Mouse (Mus musculus): ENCODE measurements around the gene Gm10778. TPM values are rescaled to one million over a fixed set of nuclear protein-coding genes. Genes with fewer than 3 reads are reported as not detected.
"Not testable (repeated sequence)": the region's sequence is repeated elsewhere in the genome, so short reads cannot be mapped to it uniquely, and the experiment has no call there.

The Gm10778 gene
- polyA plus RNA-seq, 1 experiment from 2014 or later: 3.3 TPM

GRCm38 (mm10) chr10:81645391-81645790, 3.5 kb upstream of the Gm10778 start:
- Histone ChIP-seq H3K9ac (ENCODE audit: low read depth, low read length) (no peak overlapping the region), H3K27ac (ENCODE audit: low read depth, low read length) (no peak overlapping the region), H3K36me3 (ENCODE audit: control insufficient read depth, insufficient read depth, low read length) (no peaks in the 10 kb centered on the region), H3K27me3 (replicated peaks; ENCODE audit: control insufficient read depth, insufficient read depth, low read length) (no peaks in the 10 kb centered on the region), H3K9me3 (ENCODE audit: control insufficient read depth, low read length) (no peaks in the 10 kb centered on the region), H3K4me3 (ENCODE audit: low read depth, low read length) (no peak overlapping the region), H3K4me2 (no peak overlapping the region), H3K4me1 (replicated peaks; ENCODE audit: control insufficient read depth, insufficient read depth, low read length) (peaks cover 14% of the 10 kb centered on the region)
- 88% methylated on average over 4 of the region's 4 CpGs for WGBS
- ATAC-seq (replicated peaks; ENCODE audit: low FRiP score): no peak
- DNase-seq (ENCODE audit: low spot score): no peak

- H3K27ac ChIP-seq (ENCODE audit: low read depth, low read length): no peak overlapping the region
- H3K36me3 ChIP-seq (ENCODE audit: control insufficient read depth, insufficient read depth, low read length): peaks cover 3% of the 10 kb centered on the region; the same call in 1 of the 2 replicates
- WGBS: 83% methylated on average over 7 of the region's 7 CpGs
- no peaks in the 10 kb centered on the region for H3K27me3 ChIP-seq (replicated peaks; ENCODE audit: control insufficient read depth, insufficient read depth, low read length)
- H3K4me2 ChIP-seq: no peak overlapping the region
- no peak overlapping the region for H3K9ac ChIP-seq (ENCODE audit: low read depth, low read length)
- no peak overlapping the region for H3K4me3 ChIP-seq (ENCODE audit: low read depth, low read length)
- no peaks in the 10 kb centered on the region for H3K9me3 ChIP-seq (ENCODE audit: control insufficient read depth, low read length)
- DNase-seq (ENCODE audit: low spot score) (no peak), ATAC-seq (replicated peaks; ENCODE audit: low FRiP score) (no peak)
- H3K4me1 ChIP-seq (replicated peaks; ENCODE audit: control insufficient read depth, insufficient read depth, low read length): peaks cover 14% of the 10 kb centered on the region
These were observed 2.8 kb upstream of the Gm10778 start for GRCm38 (mm10) chr10:81646015-81646555.

- no peak for ATAC-seq (replicated peaks; ENCODE audit: low FRiP score)
- H3K9ac ChIP-seq (ENCODE audit: low read depth, low read length): no peak overlapping the region
- H3K4me1 ChIP-seq (replicated peaks; ENCODE audit: control insufficient read depth, insufficient read depth, low read length): peaks cover 2% of the 10 kb centered on the region; the same call in 1 of the 2 replicates
- H3K36me3 ChIP-seq (ENCODE audit: control insufficient read depth, insufficient read depth, low read length): peaks cover 18% of the 10 kb centered on the region
- no peak overlapping the region for H3K27ac ChIP-seq (ENCODE audit: low read depth, low read length)
- no peak for DNase-seq (ENCODE audit: low spot score)
- no peak overlapping the region for H3K4me2 ChIP-seq
- no peak overlapping the region for H3K4me3 ChIP-seq (ENCODE audit: low read depth, low read length)
- peaks cover 21% of the 10 kb centered on the region for H3K9me3 ChIP-seq (ENCODE audit: control insufficient read depth, low read length)
- WGBS: 94% methylated on average over 10 of the region's 10 CpGs
- no peaks in the 10 kb centered on the region for H3K27me3 ChIP-seq (replicated peaks; ENCODE audit: control insufficient read depth, insufficient read depth, low read length)
These were observed 6.3 kb downstream of the Gm10778 start for GRCm38 (mm10) chr10:81655178-81655577.

GRCm38 (mm10) chr10:81656174-81656573, 7.3 kb downstream of the Gm10778 start:
- peaks cover 15% of the 10 kb centered on the region for H3K36me3 ChIP-seq (ENCODE audit: control insufficient read depth, insufficient read depth, low read length)
- 97% methylated on average over 2 of the region's 2 CpGs for WGBS

GRCm38 (mm10) chr10:81687114-81687513, 38.3 kb downstream of the Gm10778 start:
- not testable (repeated sequence) for DNase-seq (ENCODE audit: low spot score); H3K9me3 ChIP-seq (ENCODE audit: control insufficient read depth, low read length); H3K27ac ChIP-seq (ENCODE audit: low read depth, low read length); H3K4me3 ChIP-seq (ENCODE audit: low read depth, low read length); H3K27me3 ChIP-seq (replicated peaks; ENCODE audit: control insufficient read depth, insufficient read depth, low read length); ATAC-seq (replicated peaks; ENCODE audit: low FRiP score); H3K36me3 ChIP-seq (ENCODE audit: control insufficient read depth, insufficient read depth, low read length); H3K9ac ChIP-seq (ENCODE audit: low read depth, low read length); H3K4me2 ChIP-seq; H3K4me1 ChIP-seq (replicated peaks; ENCODE audit: control insufficient read depth, insufficient read depth, low read length)
- WGBS: no CpG with 5 or more reads among the region's 18 CpGs

More at GRCm38 (mm10) chr10:81656174-81656573, 7.3 kb downstream of the Gm10778 start:
- no peaks in the 10 kb centered on the region for H3K4me1 ChIP-seq (replicated peaks; ENCODE audit: control insufficient read depth, insufficient read depth, low read length)
- no peak overlapping the region for H3K27ac ChIP-seq (ENCODE audit: low read depth, low read length)
- H3K27me3 ChIP-seq (replicated peaks; ENCODE audit: control insufficient read depth, insufficient read depth, low read length): no peaks in the 10 kb centered on the region
- no peak overlapping the region for H3K4me2 ChIP-seq
- ATAC-seq (replicated peaks; ENCODE audit: low FRiP score): no peak
- peaks cover 21% of the 10 kb centered on the region for H3K9me3 ChIP-seq (ENCODE audit: control insufficient read depth, low read length)
- no peak for DNase-seq (ENCODE audit: low spot score)
- H3K4me3 ChIP-seq (ENCODE audit: low read depth, low read length): no peak overlapping the region
- no peak overlapping the region for H3K9ac ChIP-seq (ENCODE audit: low read depth, low read length)

GRCm38 (mm10) chr10:81704531-81705301, 55.9 kb downstream of the Gm10778 start, which contains the start of gene Zfp433:
TSS of gene Zfp433 (plus strand) at chr10:81704825.
- not testable (repeated sequence) for H3K4me2 ChIP-seq; H3K4me3 ChIP-seq (ENCODE audit: low read depth, low read length); H3K9ac ChIP-seq (ENCODE audit: low read depth, low read length); H3K36me3 ChIP-seq (ENCODE audit: control insufficient read depth, insufficient read depth, low read length); H3K27ac ChIP-seq (ENCODE audit: low read depth, low read length); H3K27me3 ChIP-seq (replicated peaks; ENCODE audit: control insufficient read depth, insufficient read depth, low read length); DNase-seq (ENCODE audit: low spot score); H3K9me3 ChIP-seq (ENCODE audit: control insufficient read depth, low read length); H3K4me1 ChIP-seq (replicated peaks; ENCODE audit: control insufficient read depth, insufficient read depth, low read length)
- peak; percentile 100 for ATAC-seq (replicated peaks; ENCODE audit: low FRiP score)
- whole genome bisulfite sequencing: no CpG with 5 or more reads among the region's 46 CpGs

Other genes starting within 250 kb of the Gm10778 start
- gene Nfic, start 193.4 kb upstream of the Gm10778 start, polyA plus RNA-seq (2014; fragmentation: Nextera tagmentation; extraction: Ambion mirVana): 15.4 and 21.4 TPM in 2 replicates
- 0.12 TPM in 1 of 2 replicates, not detected in the other for gene Celf5, start 166.3 kb upstream of the Gm10778 start, polyA plus RNA-seq (2014; fragmentation: Nextera tagmentation; extraction: Ambion mirVana)
- gene Ncln, start 152.7 kb upstream of the Gm10778 start, polyA plus RNA-seq (2014; fragmentation: Nextera tagmentation; extraction: Ambion mirVana): 92.2 and 97.9 TPM in 2 replicates
- gene S1pr4, start 148.9 kb upstream of the Gm10778 start, polyA plus RNA-seq (2014; fragmentation: Nextera tagmentation; extraction: Ambion mirVana): 4.5 and 4.6 TPM in 2 replicates
- gene Gna15, start 124.8 kb upstream of the Gm10778 start, polyA plus RNA-seq (2014; fragmentation: Nextera tagmentation; extraction: Ambion mirVana): 10.1 and 11.3 TPM in 2 replicates
- gene Gna11, start 103.9 kb upstream of the Gm10778 start, polyA plus RNA-seq (2014; fragmentation: Nextera tagmentation; extraction: Ambion mirVana): 46.4 and 47.0 TPM in 2 replicates
- gene Aes, start 89.6 kb upstream of the Gm10778 start, polyA plus RNA-seq (2014; fragmentation: Nextera tagmentation; extraction: Ambion mirVana): 213 and 229 TPM in 2 replicates
- 5.1 and 6.9 TPM in 2 replicates for gene Tle2, start 74.5 kb upstream of the Gm10778 start, polyA plus RNA-seq (2014; fragmentation: Nextera tagmentation; extraction: Ambion mirVana)
- gene Tle6, start 48.0 kb upstream of the Gm10778 start, polyA plus RNA-seq (2014; fragmentation: Nextera tagmentation; extraction: Ambion mirVana): 13.2 and 16.7 TPM in 2 replicates
- 0.81 and 1.1 TPM in 2 replicates for gene BC025920, start 42.8 kb upstream of the Gm10778 start, polyA plus RNA-seq (2014; fragmentation: Nextera tagmentation; extraction: Ambion mirVana)
- 22.8 and 22.9 TPM in 2 replicates for gene Sirt6, start 21.3 kb upstream of the Gm10778 start, polyA plus RNA-seq (2014; fragmentation: Nextera tagmentation; extraction: Ambion mirVana)
- gene Ankrd24, start 20.5 kb upstream of the Gm10778 start, polyA plus RNA-seq (2014; fragmentation: Nextera tagmentation; extraction: Ambion mirVana): 3.6 and 4.6 TPM in 2 replicates
- gene Zfp433, start 55.8 kb downstream of the Gm10778 start, polyA plus RNA-seq (2014; fragmentation: Nextera tagmentation; extraction: Ambion mirVana): 10.5 and 10.9 TPM in 2 replicates
- 4.5 and 5.0 TPM in 2 replicates for gene Gm3055, start 122.1 kb downstream of the Gm10778 start, polyA plus RNA-seq (2014; fragmentation: Nextera tagmentation; extraction: Ambion mirVana)
- 2.2 and 2.9 TPM in 2 replicates for gene Gm4767, start 163.1 kb downstream of the Gm10778 start, polyA plus RNA-seq (2014; fragmentation: Nextera tagmentation; extraction: Ambion mirVana)
- gene Gm32687, start 214.9 kb downstream of the Gm10778 start, polyA plus RNA-seq (2014; fragmentation: Nextera tagmentation; extraction: Ambion mirVana): 5.1 and 6.1 TPM in 2 replicates

All from liver, embryonic 11.5 days (tissue).